Mouse (Mus musculus) myocyte (in vitro differentiated cells): ENCODE data around the gene Plgrkt. TPM values are rescaled to one million over a fixed set of nuclear protein-coding genes. Genes with fewer than 3 reads are reported as not detected.
A peak's percentile ranks its signal among the peaks of the same experiment; 100 is the strongest.
"Not testable (repeated sequence)": the region's sequence is repeated elsewhere in the genome, so short reads cannot be mapped to it uniquely, and the experiment has no call there.

ENCODE experiments used
- H3K27me3 ChIP-seq: one replicate; pipeline ENCODE4 v1.6.1; 2011; ENCODE audit not compliant: control insufficient read depth, insufficient read depth, insufficient read length
- H3K36me3 ChIP-seq: one replicate; pipeline ENCODE4 v1.6.1; 2011; ENCODE audit not compliant: control insufficient read depth, insufficient read depth
- H3K4me2 ChIP-seq: one replicate; pipeline ENCODE4 v1.6.1; 2011; ENCODE audit warnings: low read depth, control low read depth
- H3K4me3 ChIP-seq: one replicate; pipeline ENCODE4 v1.5.1; 2011; ENCODE audit warnings: mild to moderate bottlenecking, control low read depth, moderate library complexity
- H3K79me2 ChIP-seq: one replicate; pipeline ENCODE4 v1.6.1; 2011; ENCODE audit not compliant: control insufficient read depth, insufficient read depth
- H3ac ChIP-seq: one replicate; pipeline ENCODE4 v1.6.1; 2011; ENCODE audit not compliant: control insufficient read depth, insufficient read length
- CEBPB ChIP-seq: IDR thresholded peaks from 2 replicates; pipeline ENCODE4 v1.6.1; 2011; ENCODE audit warnings: mild to moderate bottlenecking, moderate library complexity; ENCODE audit not compliant: poor library complexity, insufficient read depth, severe bottlenecking
- E2F4 ChIP-seq: IDR thresholded peaks from one replicate; pipeline ENCODE4 v1.6.1; 2011; ENCODE audit warnings: mild to moderate bottlenecking, control low read depth, moderate library complexity; ENCODE audit not compliant: insufficient read depth
- MAX ChIP-seq: IDR thresholded peaks from one replicate; pipeline ENCODE4 v1.6.1; 2011; ENCODE audit warnings: low read depth, mild to moderate bottlenecking, control low read depth
- MYOD1 ChIP-seq, 3 experiments: IDR thresholded peaks; one replicate each; pipeline ENCODE4 v1.6.1; 2011; ENCODE audit warnings: control low read depth in 2 of 3, low read depth in 2 of 3, mild to moderate bottlenecking in 2 of 3, moderate library complexity in 1 of 3; ENCODE audit not compliant: insufficient read length in 2 of 3, control insufficient read depth in 1 of 3
- MYOG ChIP-seq, 3 experiments: IDR thresholded peaks; one replicate each; pipeline ENCODE4 v1.6.1; 2011; ENCODE audit warnings: control low read depth in 2 of 3, low read depth in 2 of 3, mild to moderate bottlenecking in 2 of 3; ENCODE audit not compliant: insufficient read length in 2 of 3, control insufficient read depth in 1 of 3, insufficient read depth in 1 of 3
- POLR2A ChIP-seq: IDR thresholded peaks from one replicate; pipeline ENCODE4 v1.6.1; 2011; ENCODE audit warnings: low read depth, mild to moderate bottlenecking, control low read depth, moderate library complexity; ENCODE audit not compliant: insufficient read length
- POLR2AphosphoS2 ChIP-seq: IDR thresholded peaks from one replicate; pipeline ENCODE4 v1.6.1; 2011; ENCODE audit warnings: low read depth, control low read depth; ENCODE audit not compliant: insufficient read length
- REST ChIP-seq: IDR thresholded peaks from one replicate; pipeline ENCODE4 v1.6.1; 2011; ENCODE audit warnings: mild to moderate bottlenecking, control low read depth, moderate library complexity; ENCODE audit not compliant: insufficient read depth, insufficient read length
- SRF ChIP-seq: IDR thresholded peaks from one replicate; pipeline ENCODE4 v1.6.1; 2011; ENCODE audit warnings: low read depth; ENCODE audit not compliant: control insufficient read depth, insufficient read length
- TCF12 ChIP-seq: IDR thresholded peaks from one replicate; pipeline ENCODE4 v1.6.1; 2011; ENCODE audit warnings: mild to moderate bottlenecking, control low read depth; ENCODE audit not compliant: poor library complexity, insufficient read depth, severe bottlenecking
- TCF3 ChIP-seq: IDR thresholded peaks from one replicate; pipeline ENCODE4 v1.6.1; 2011; ENCODE audit warnings: low read depth, control low read depth; ENCODE audit not compliant: insufficient read length
- USF1 ChIP-seq: IDR thresholded peaks from one replicate; pipeline ENCODE4 v1.6.1; 2011; ENCODE audit warnings: low read depth, mild to moderate bottlenecking, control low read depth, moderate library complexity
- polyA plus RNA-seq: library from polyadenylated mRNA; unstranded; fragments of >200 nt; fragmentation: generic; extraction: Trizol; gene quantifications from one replicate; pipeline ENCODE4 v1.2.1, GENCODE M21; 2012; ENCODE audit warnings: missing spikeins

Gene Plgrkt
- polyA plus RNA-seq: 25.1 TPM

DNA sequence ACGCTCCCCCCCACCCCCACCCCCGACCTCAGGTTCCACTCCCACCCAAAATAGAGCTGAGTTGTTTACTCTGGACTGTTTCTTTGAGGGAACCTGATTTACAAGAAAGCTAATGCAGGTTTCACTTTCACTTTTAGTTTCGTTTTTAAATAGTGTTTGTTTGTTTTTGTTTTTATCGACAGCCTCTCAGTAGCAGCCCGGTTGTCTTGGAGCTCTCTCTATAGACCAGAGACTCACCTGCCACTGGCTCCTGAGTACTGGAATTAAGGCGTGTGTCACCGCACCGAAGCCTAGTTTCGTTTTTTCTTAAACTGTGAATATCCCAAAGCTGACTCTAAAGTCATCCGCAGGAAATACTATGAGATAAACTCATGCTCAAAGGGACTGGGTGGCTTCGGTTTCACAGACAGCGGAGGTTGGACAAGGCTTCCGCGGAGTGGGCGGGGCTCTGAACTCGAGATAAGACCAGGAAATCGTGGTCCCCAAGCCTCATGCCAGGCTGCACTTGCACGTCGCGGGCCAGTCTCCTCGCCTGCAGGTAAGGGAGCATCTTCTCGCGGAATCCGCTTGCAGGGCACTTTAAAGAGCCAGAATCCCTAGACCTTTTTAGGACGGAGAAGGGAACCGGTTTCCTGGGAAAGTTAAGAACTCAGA is at the start of gene Plgrkt, which contains the start of gene Cd274:
TSS of gene Plgrkt (minus strand) at position 422 of the 654 bp plus-strand sequence.
TSS of gene Cd274 (plus strand) at position 487 of the 654 bp plus-strand sequence.
- H3K4me2 ChIP-seq: peak within 1 kb of the TSS; percentile 94
- H3K27me3 ChIP-seq: no peaks in the 10 kb centered on the region
- H3K79me2 ChIP-seq: no peaks in the 10 kb centered on the region
- peak within 1 kb of the TSS; percentile 52 for H3K4me3 ChIP-seq
- TF ChIP-seq REST (no peak), MYOG (IDR thresholded peaks at IDR 0.05; ENCODE audit: control insufficient read depth in 1 of 3, insufficient read depth in 1 of 3, insufficient read length in 2 of 3, low read depth in 2 of 3) (no peak), POLR2A (no peak)
- no peak within 1 kb of the TSS for H3ac ChIP-seq
- H3K36me3 ChIP-seq: no peaks in the 10 kb centered on the region

DNA sequence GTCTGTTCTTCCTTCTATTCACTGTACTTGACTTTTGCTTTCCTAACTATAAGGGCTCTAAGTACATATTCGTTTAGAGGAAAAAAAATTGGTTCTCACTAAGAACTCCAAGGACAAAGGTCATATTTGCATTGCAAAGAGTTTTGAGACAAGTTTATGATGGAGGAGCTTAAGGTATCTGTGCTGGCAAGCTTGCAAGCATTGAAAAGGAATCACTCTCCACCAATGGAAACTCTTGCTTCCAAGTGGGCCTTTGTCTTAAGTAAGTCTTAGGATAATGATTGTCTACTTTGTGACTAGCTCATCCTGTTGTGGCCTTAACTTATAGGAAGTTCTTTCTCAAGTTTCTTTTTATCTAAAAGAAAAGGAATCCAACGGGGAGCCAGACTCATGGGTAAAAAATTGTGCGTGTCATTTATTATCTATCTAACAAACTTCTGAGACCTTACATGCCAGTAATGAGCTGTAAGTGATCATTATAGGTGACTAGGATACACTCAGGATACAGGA is 49.3 kb upstream of the Plgrkt start:
- Histone ChIP-seq H3K27me3 (peaks cover 5% of the 10 kb centered on the region), H3K4me2 (no peak overlapping the region), H3ac (no peak overlapping the region), H3K4me3 (no peak overlapping the region), H3K36me3 (no peaks in the 10 kb centered on the region), H3K79me2 (no peaks in the 10 kb centered on the region)
- no peak for TF ChIP-seq POLR2A
- no peak for TF ChIP-seq POLR2AphosphoS2
- no peak for TF ChIP-seq REST
- TF ChIP-seq MYOD1 (IDR thresholded peaks at IDR 0.05; ENCODE audit: control insufficient read depth in 1 of 3, insufficient read length in 2 of 3, low read depth in 2 of 3): no peak
- no peak for TF ChIP-seq MYOG (IDR thresholded peaks at IDR 0.05; ENCODE audit: control insufficient read depth in 1 of 3, insufficient read depth in 1 of 3, insufficient read length in 2 of 3, low read depth in 2 of 3)
- no peak for TF ChIP-seq TCF3
- no peak for TF ChIP-seq SRF
- no peak for TF ChIP-seq TCF12
- TF ChIP-seq MAX: no peak
- TF ChIP-seq CEBPB: no peak
- TF ChIP-seq USF1: no peak
- no peak for TF ChIP-seq E2F4

- H3K27me3 ChIP-seq, H3K4me3 ChIP-seq, H3K79me2 ChIP-seq, H3K36me3 ChIP-seq, H3ac ChIP-seq, H3K4me2 ChIP-seq: not testable (repeated sequence)
These were observed 47.7 kb upstream of the Plgrkt start for GRCm38 (mm10) chr19:29414917-29415316.

DNA sequence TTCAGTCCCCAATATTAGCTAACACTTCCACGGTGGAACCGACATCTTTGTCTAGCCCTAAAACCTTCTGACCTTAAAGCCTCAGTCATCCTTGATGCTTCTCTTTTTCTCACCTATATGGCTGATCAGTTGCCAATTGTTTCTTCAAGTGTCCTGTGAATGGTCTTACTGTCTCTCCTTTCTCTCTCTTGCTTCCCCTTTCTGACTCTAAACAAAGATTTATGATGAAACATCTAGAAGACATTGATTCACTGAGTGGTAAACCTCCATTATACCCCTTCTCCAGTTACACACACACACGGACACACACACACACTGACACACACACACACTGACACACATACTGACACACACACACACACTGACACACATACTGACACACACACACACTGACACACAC is 47.3 kb upstream of the Plgrkt start:
- no peak for TF ChIP-seq MAX
- no peak for TF ChIP-seq USF1
- no peak for TF ChIP-seq POLR2AphosphoS2
- TF ChIP-seq TCF3: no peak
- TF ChIP-seq CEBPB: no peak
- TF ChIP-seq MYOD1 (IDR thresholded peaks at IDR 0.05; ENCODE audit: control insufficient read depth in 1 of 3, insufficient read length in 2 of 3, low read depth in 2 of 3): no peak
- no peak for TF ChIP-seq REST
- no peaks in the 10 kb centered on the region for H3K36me3 ChIP-seq
- no peak overlapping the region for H3ac ChIP-seq
- peaks cover 8% of the 10 kb centered on the region for H3K27me3 ChIP-seq
- H3K79me2 ChIP-seq: no peaks in the 10 kb centered on the region
- H3K4me2 ChIP-seq: no peak overlapping the region
- no peak overlapping the region for H3K4me3 ChIP-seq

GRCm38 (mm10) chr19:29412476-29413420 is 45.6 kb upstream of the Plgrkt start:
- Histone ChIP-seq H3K36me3 (no peaks in the 10 kb centered on the region), H3K4me2 (no peak overlapping the region), H3K79me2 (no peaks in the 10 kb centered on the region), H3K4me3 (no peak overlapping the region), H3K27me3 (peaks cover 6% of the 10 kb centered on the region), H3ac (no peak overlapping the region)
- no peak for TF ChIP-seq USF1
- TF ChIP-seq POLR2AphosphoS2: no peak
- no peak for TF ChIP-seq MAX
- no peak for TF ChIP-seq TCF3
